Mouse (Mus musculus): ENCODE results near the gene D430042O09Rik.

GRCm38 (mm10) chr7:125883232-125883631 lies 175.5 kb downstream of the D430042O09Rik start:
- TF ChIP-seq USF1 (IDR thresholded peaks at IDR 0.05; ENCODE audit: low read depth, low read length) (no peak), POLR2AphosphoS2 (IDR thresholded peaks at IDR 0.05; ENCODE audit: low read depth, low read length) (no peak), NRF1 (IDR thresholded peaks at IDR 0.05; ENCODE audit: low read depth, low read length) (no peak), POLR2A (IDR thresholded peaks at IDR 0.05; ENCODE audit: low read depth, low read length) (no peak), RAD21 (IDR thresholded peaks at IDR 0.05; ENCODE audit: low read depth, low read length) (no peak), BHLHE40 (IDR thresholded peaks at IDR 0.05; ENCODE audit: low read depth, low read length) (no peak), TCF12 (IDR thresholded peaks at IDR 0.05; ENCODE audit: low read depth, low read length) (no peak), RCOR1 (conservative IDR thresholded peaks at IDR 0.05; ENCODE audit: low read depth, low read length) (no peak), CHD2 (IDR thresholded peaks at IDR 0.05; ENCODE audit: low read length) (no peak), CTCF (conservative IDR thresholded peaks at IDR 0.05 in 1 of 2, IDR thresholded peaks at IDR 0.05 in 1 of 2; ENCODE audit: low read depth in 2 of 2, low read length in 2 of 2) (no peak), ETS1 (conservative IDR thresholded peaks at IDR 0.05; ENCODE audit: low read depth, low read length) (no peak), USF2 (conservative IDR thresholded peaks at IDR 0.05; ENCODE audit: low read depth, low read length) (no peak)
